Mouse (Mus musculus) urinary bladder, postnatal 10 days (tissue): ENCODE measurements around the gene Tomm20.
"Not testable (repeated sequence)": the region's sequence is repeated elsewhere in the genome, so short reads cannot be mapped to it uniquely, and the experiment has no call there.

Experiments used
- DNase-seq: peaks from one replicate; pipeline ENCODE4 v3.0.0; 2022; ENCODE audit warnings: low spot score

Tomm20 gene

GRCm38 (mm10) chr8:126945730-126946163 is at the start of gene Tomm20:
TSS of gene Tomm20 (minus strand) at chr8:126945844.
- DNase-seq = peak; percentile 76

GRCm38 (mm10) chr8:126994506-126994905 is 48.9 kb upstream of the Tomm20 start:
- no peak for DNase-seq

- no peak for DNase-seq
Observed at GRCm38 (mm10) chr8:126989363-126990153, 43.9 kb upstream of the Tomm20 start.

GRCm38 (mm10) chr8:126988346-126989006 is 42.8 kb upstream of the Tomm20 start:
- DNase-seq = no peak

GRCm38 (mm10) chr8:126986495-126986894 is 40.9 kb upstream of the Tomm20 start:
- DNase-seq = peak; percentile 39

- DNase-seq = no peak
Observed at GRCm38 (mm10) chr8:126980046-126980445, 34.4 kb upstream of the Tomm20 start.

GRCm38 (mm10) chr8:126979091-126979920 is 33.7 kb upstream of the Tomm20 start:
- no peak for DNase-seq

GRCm38 (mm10) chr8:126978535-126978934 is 32.9 kb upstream of the Tomm20 start:
- DNase-seq = not testable (repeated sequence)

- DNase-seq = no peak
Observed at GRCm38 (mm10) chr8:126978028-126978427, 32.4 kb upstream of the Tomm20 start.

GRCm38 (mm10) chr8:126976608-126977348 is 31.1 kb upstream of the Tomm20 start:
- no peak for DNase-seq

GRCm38 (mm10) chr8:126975706-126976105 is 30.1 kb upstream of the Tomm20 start:
- DNase-seq = no peak

- DNase-seq = no peak
Observed at GRCm38 (mm10) chr8:126974511-126974910, 28.9 kb upstream of the Tomm20 start.

- no peak for DNase-seq
Observed at GRCm38 (mm10) chr8:126973686-126974265, 28.1 kb upstream of the Tomm20 start.

- no peak for DNase-seq
Observed at GRCm38 (mm10) chr8:126972649-126973048, 27.0 kb upstream of the Tomm20 start.

- no peak for DNase-seq
Observed at GRCm38 (mm10) chr8:126972102-126972501, 26.5 kb upstream of the Tomm20 start.

GRCm38 (mm10) chr8:126971314-126971664 is 25.6 kb upstream of the Tomm20 start:
- DNase-seq = no peak

GRCm38 (mm10) chr8:126970579-126971313 is 25.1 kb upstream of the Tomm20 start, which contains the start of gene Rbm34:
TSS of gene Rbm34 (minus strand) at chr8:126971071.
- peak; percentile 59 for DNase-seq

- DNase-seq = no peak
Observed at GRCm38 (mm10) chr8:126969546-126969945, 23.9 kb upstream of the Tomm20 start.

- no peak for DNase-seq
Observed at GRCm38 (mm10) chr8:126968107-126968506, 22.5 kb upstream of the Tomm20 start.

- DNase-seq = no peak
Observed at GRCm38 (mm10) chr8:126965246-126965645, 19.6 kb upstream of the Tomm20 start.

GRCm38 (mm10) chr8:126962871-126963270 is 17.2 kb upstream of the Tomm20 start:
- DNase-seq = no peak
